Mouse (Mus musculus) A20 (cell line): ENCODE results near the gene Agrp.
"Not testable (repeated sequence)": the region's sequence is repeated elsewhere in the genome, so short reads cannot be mapped to it uniquely, and the experiment has no call there.

Experiments
- DNase-seq: peaks from one replicate; pipeline ENCODE4 v3.0.0-alpha.2; 2011; ENCODE audit warnings: low read depth, low spot score

Agrp gene

GRCm38 (mm10) chr8:105622421-105622920, 14.7 kb downstream of the Agrp start:
- peak; percentile 98 for DNase-seq

- DNase-seq, result no peak
These were observed 15.4 kb downstream of the Agrp start for GRCm38 (mm10) chr8:105621841-105622240.

- no peak for DNase-seq
These were observed 16.1 kb downstream of the Agrp start for GRCm38 (mm10) chr8:105620946-105621720.

- DNase-seq, result no peak
These were observed 17.0 kb downstream of the Agrp start for GRCm38 (mm10) chr8:105620211-105620610.

GRCm38 (mm10) chr8:105618892-105619591, 18.2 kb downstream of the Agrp start:
- no peak for DNase-seq

- DNase-seq, result no peak
These were observed 18.9 kb downstream of the Agrp start for GRCm38 (mm10) chr8:105618279-105618634.

GRCm38 (mm10) chr8:105617451-105618278, 19.5 kb downstream of the Agrp start:
- no peak for DNase-seq

GRCm38 (mm10) chr8:105615942-105616341, 21.3 kb downstream of the Agrp start:
- DNase-seq, result no peak

- no peak for DNase-seq
These were observed 23.2 kb downstream of the Agrp start for GRCm38 (mm10) chr8:105613830-105614511.

- DNase-seq, result no peak
These were observed 24.2 kb downstream of the Agrp start for GRCm38 (mm10) chr8:105613037-105613436.

GRCm38 (mm10) chr8:105611836-105612235, 25.4 kb downstream of the Agrp start:
- DNase-seq, result no peak

GRCm38 (mm10) chr8:105609771-105610170, 27.4 kb downstream of the Agrp start:
- no peak for DNase-seq

- no peak for DNase-seq
These were observed 27.8 kb downstream of the Agrp start for GRCm38 (mm10) chr8:105609355-105609754.

GRCm38 (mm10) chr8:105607684-105608083, 29.5 kb downstream of the Agrp start:
- DNase-seq, result peak; percentile 69

- DNase-seq, result no peak
These were observed 30.1 kb downstream of the Agrp start for GRCm38 (mm10) chr8:105607062-105607461.

GRCm38 (mm10) chr8:105606189-105607023, 30.8 kb downstream of the Agrp start:
- DNase-seq, result no peak

GRCm38 (mm10) chr8:105605491-105606188, 31.6 kb downstream of the Agrp start:
- DNase-seq, result peak; percentile 57

- DNase-seq, result peak; percentile 92
These were observed 32.3 kb downstream of the Agrp start, which contains the start of gene Ripor1 for GRCm38 (mm10) chr8:105604804-105605381. Gene Ripor1, plus strand, starts transcription at chr8:105605255.

- not testable (repeated sequence) for DNase-seq
These were observed 34.7 kb downstream of the Agrp start for GRCm38 (mm10) chr8:105602540-105602939.
